Mouse (Mus musculus): ENCODE results near the gene Slc19a1. TPM values are rescaled to one million over a fixed set of nuclear protein-coding genes. Genes with fewer than 3 reads are reported as not detected.

Slc19a1 gene
- polyA plus RNA-seq (2016; fragmentation: Nextera tagmentation; extraction: Ambion mirVana) = 29.1 and 33.3 TPM in 2 replicates

DNA sequence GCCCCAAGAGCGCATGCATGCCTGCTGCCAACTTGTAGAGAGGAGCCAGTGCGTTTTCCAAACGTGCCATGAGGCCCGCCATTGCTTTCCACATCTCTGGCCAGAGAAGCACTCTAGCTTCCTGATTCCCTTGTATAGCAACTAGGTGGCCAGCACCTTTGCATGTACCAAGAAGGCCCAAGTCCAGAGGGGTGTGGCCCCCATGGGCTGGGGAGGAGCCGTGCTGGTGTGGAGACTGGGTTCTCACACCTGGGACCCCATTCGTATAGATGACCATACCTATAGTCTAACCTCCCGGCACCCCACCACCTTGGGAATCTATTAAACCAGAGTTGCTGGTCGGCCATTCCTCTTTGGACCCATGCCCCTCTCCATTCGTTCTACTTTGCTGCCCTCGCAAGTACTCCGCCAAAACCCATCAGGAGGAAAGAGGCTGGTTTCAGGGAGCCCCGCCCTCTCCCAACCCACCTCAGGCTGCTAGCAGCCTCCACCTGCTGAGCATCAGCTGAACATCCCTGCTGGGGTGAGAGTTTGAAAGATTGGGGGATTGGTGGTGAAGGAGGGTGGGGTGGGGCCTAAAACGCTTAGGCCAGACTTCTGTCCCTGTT is at the start of gene Slc19a1:
TSS of gene Slc19a1 (plus strand) at position 474 of the 608 bp plus-strand sequence.
- Histone ChIP-seq H3K4me3 (peak within 1 kb of the TSS; percentile 60), H3K4me1 (peaks cover 28% of the 10 kb centered on the region), H3K4me2 (replicated peaks) (peak within 1 kb of the TSS; percentile 91), H3K9ac (peak within 1 kb of the TSS; percentile 67), H3K27me3 (replicated peaks) (no peaks in the 10 kb centered on the region), H3K36me3 (no peaks in the 10 kb centered on the region), H3K27ac (0 out of 2 replicates have a peak within 1 kb of the TSS, but pooled peaks have one; percentile 46), H3K9me3 (no peaks in the 10 kb centered on the region)
- 30% methylated on average over 13 of the region's 13 CpGs for WGBS
- no peak for ATAC-seq (ENCODE audit: low FRiP score, low read depth)

DNA sequence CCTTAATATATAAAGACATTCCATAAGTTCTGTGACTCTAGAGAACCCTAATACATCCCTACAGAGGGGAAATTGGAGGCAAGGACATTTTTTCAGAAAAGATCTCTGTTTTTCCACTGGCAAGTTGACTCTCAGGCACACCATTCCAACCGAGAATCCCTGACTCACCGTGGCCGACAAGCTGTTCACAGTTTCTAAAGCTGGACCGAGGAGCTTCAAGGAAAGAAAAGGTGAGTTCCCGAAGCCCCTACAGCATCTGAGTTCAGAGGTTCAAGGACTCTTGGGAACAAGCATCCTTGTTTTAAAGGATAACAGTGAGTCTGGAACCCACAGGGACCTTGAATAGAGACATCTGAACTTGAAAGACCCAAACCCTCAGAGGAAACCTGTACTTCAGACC is 43.5 kb upstream of the Slc19a1 start:
- H3K4me1 ChIP-seq = no peaks in the 10 kb centered on the region
- no peak overlapping the region for H3K9ac ChIP-seq
- no peak overlapping the region for H3K4me3 ChIP-seq
- WGBS = 90% methylated on average over 5 of the region's 5 CpGs
- H3K27me3 ChIP-seq (replicated peaks) = no peaks in the 10 kb centered on the region
- H3K27ac ChIP-seq = no peak overlapping the region
- no peak for ATAC-seq (ENCODE audit: low FRiP score, low read depth)
- no peaks in the 10 kb centered on the region for H3K9me3 ChIP-seq
- H3K4me2 ChIP-seq (replicated peaks) = no peak overlapping the region
- no peaks in the 10 kb centered on the region for H3K36me3 ChIP-seq

DNA sequence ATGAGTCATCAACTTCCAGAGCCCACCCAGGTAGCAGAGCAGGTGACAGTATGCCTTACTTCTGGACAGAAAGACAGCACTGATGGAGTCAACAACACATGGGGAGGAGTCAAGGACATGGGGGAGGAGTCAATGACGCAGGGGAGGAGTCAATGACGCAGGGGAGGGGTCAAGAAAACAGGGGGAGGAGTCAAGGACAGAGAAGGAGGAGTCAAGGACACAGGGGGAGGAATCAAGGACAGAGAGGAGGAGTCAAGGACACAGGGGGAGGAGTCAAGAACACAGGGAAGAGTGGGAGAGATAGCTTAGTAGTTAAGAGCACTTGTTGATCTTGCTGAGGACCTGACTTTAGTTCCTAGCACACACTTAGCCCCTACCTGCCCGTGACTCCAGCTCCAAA is 39.6 kb upstream of the Slc19a1 start:
- Histone ChIP-seq H3K9me3 (no peaks in the 10 kb centered on the region), H3K4me2 (replicated peaks) (no peak overlapping the region), H3K27ac (no peak overlapping the region), H3K4me3 (no peak overlapping the region), H3K4me1 (no peaks in the 10 kb centered on the region), H3K9ac (no peak overlapping the region), H3K27me3 (replicated peaks) (no peaks in the 10 kb centered on the region), H3K36me3 (no peaks in the 10 kb centered on the region)
- ATAC-seq (ENCODE audit: low FRiP score, low read depth) = no peak
- WGBS = 73% methylated on average over 3 of the region's 3 CpGs

DNA sequence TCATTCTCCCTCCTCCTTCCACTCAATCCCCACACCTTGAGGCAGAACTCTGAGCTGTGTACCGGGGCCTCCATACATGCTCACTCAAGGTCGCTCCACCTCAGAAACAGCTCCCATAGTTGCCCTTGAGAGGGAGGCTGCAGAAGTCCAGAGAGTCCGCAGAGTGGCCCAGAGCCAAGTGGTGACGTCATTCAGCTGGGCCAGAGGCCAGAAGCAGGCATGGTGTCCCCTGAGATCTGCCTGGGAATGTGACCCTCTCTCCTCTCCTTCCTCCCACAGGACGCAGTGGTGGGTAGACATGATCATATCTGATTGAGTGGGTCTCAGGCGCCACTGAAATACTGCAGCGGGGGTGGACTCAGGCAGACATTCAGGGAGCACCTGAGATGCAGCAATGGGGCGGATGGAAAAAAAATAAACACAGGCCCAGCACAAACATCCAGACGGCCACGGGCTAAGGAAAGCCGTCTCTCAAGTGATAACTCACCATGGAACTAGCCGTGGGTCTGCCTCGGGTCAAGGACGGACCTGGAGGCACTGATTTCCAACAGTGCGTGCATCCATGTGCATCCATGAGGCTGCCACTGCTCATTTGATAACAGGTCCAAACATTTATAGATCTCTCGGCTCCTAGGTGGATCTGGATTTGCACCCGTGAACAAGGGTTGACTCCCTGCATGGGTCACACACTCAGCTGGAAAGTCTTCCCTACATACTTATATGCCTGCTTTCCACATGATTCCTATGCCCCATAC is 34.1 kb upstream of the Slc19a1 start:
- Histone ChIP-seq H3K9me3 (no peaks in the 10 kb centered on the region), H3K36me3 (no peaks in the 10 kb centered on the region), H3K27me3 (replicated peaks) (no peaks in the 10 kb centered on the region), H3K4me1 (no peaks in the 10 kb centered on the region), H3K27ac (no peak overlapping the region), H3K9ac (no peak overlapping the region), H3K4me2 (replicated peaks) (no peak overlapping the region), H3K4me3 (no peak overlapping the region)
- 75% methylated on average over 17 of the region's 17 CpGs for WGBS
- no peak for ATAC-seq (ENCODE audit: low FRiP score, low read depth)

DNA sequence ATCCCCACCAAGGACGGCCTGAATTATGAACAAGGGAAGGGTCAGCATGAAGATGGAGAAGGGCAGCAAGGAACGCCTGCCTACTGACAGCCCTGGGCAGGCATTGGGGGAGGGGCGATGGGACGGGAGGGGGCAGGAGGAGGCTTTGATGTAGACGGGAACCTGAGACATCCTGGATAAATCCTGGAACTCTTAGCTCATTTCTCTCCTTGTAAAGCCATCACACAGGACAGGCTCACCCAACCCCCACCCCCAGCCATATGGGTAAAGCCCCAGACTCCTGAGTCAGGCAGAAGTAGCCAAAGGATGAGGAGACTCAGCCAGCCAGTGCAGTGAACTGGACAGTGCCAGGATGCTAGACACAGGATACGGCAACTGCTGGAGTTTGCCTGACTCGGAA is 27.1 kb upstream of the Slc19a1 start:
- 33% methylated on average over 7 of the region's 7 CpGs for WGBS
- Histone ChIP-seq H3K4me2 (replicated peaks) (no peak overlapping the region), H3K4me3 (no peak overlapping the region), H3K27me3 (replicated peaks) (no peaks in the 10 kb centered on the region), H3K4me1 (peaks cover 12% of the 10 kb centered on the region), H3K27ac (no peak overlapping the region), H3K9me3 (no peaks in the 10 kb centered on the region), H3K36me3 (no peaks in the 10 kb centered on the region), H3K9ac (no peak overlapping the region)
- ATAC-seq (ENCODE audit: low FRiP score, low read depth) = no peak

DNA sequence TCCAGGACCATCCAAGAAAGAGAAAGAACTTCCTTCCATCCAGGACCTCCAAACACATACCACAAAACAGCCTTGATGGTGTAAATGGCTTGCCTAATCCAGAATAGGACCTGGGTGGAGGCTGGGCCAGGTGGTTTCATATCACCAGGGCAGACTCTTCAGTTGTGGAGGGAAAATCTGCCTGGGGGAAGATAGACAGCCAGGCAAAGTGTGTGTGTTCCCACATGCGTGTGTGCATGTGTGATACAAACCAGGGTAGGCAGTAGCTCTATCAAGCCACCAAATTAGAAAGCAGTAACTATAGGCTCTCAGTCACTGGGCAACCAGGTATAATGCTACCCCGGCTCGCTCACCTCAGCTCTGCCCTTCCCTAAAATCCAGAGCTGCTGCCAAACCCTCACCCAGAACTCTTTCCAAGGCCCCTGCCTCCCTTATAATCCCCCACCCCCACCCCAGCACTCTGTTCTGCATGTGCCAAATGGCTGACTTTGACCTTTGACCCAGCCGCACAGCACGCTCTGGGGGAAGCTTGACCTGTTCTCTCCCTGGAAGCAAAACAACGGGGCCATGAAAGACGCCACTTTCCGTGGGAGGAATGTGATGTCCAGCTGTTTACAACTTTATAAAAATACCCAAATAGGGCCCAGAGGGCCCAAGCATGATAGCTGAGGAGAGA is 24.5 kb upstream of the Slc19a1 start:
- no peak for ATAC-seq (ENCODE audit: low FRiP score, low read depth)
- 0 out of 2 replicates have a peak overlapping the region, but pooled peaks have one; percentile 13 for H3K27ac ChIP-seq
- no peak overlapping the region for H3K4me3 ChIP-seq
- WGBS = 32% methylated on average over 8 of the region's 8 CpGs
- H3K4me2 ChIP-seq (replicated peaks) = no peak overlapping the region
- H3K9me3 ChIP-seq = no peaks in the 10 kb centered on the region
- peaks cover 12% of the 10 kb centered on the region for H3K4me1 ChIP-seq
- no peaks in the 10 kb centered on the region for H3K27me3 ChIP-seq (replicated peaks)
- no peak overlapping the region for H3K9ac ChIP-seq
- H3K36me3 ChIP-seq = no peaks in the 10 kb centered on the region

DNA sequence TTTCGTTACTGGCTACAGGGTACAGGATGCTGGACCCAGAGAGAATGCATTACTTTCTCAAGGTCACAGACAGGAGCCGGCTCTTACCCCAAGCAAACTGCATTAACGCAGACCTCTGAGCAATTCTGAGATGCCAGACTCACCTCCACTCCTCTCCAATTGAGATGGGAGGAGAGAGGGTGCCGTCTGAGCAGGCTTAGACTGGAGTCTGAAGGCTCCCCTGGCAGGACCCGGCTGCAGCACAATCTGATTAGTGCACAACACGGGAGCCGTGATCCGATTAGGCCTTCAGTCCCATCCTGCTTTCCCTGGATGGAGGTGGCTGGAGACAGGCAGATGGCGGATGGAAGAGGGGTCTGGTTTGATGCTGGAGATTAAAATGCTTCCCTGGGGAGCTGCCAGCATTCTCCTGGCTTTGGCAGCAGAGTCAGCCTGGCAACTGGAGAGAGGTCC is 23.9 kb upstream of the Slc19a1 start:
- Histone ChIP-seq H3K4me2 (replicated peaks) (no peak overlapping the region), H3K4me3 (no peak overlapping the region), H3K36me3 (no peaks in the 10 kb centered on the region), H3K27me3 (replicated peaks) (no peaks in the 10 kb centered on the region), H3K9me3 (no peaks in the 10 kb centered on the region), H3K27ac (no peak overlapping the region; the same call in 1 of the 2 replicates), H3K9ac (no peak overlapping the region), H3K4me1 (peaks cover 12% of the 10 kb centered on the region)
- ATAC-seq (ENCODE audit: low FRiP score, low read depth) = no peak
- WGBS = 34% methylated on average over 9 of the region's 9 CpGs

DNA sequence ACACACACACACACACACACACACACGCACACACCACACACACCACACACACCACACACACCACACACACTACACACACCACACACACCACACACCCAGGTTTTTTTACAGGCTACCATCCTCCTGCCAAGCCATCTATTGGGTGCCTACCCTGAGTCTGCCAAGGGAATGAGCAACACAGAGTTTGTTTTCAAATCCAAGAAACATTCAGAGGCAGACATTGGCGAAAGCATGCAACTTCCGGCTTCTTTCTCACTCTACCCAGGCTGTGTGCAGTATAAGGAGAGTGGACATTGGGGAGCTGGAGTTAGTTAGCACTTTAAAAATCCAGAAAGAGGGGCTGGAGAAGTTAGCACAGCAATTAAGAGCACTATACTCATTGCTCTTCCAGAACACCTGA is 23.3 kb upstream of the Slc19a1 start:
- Histone ChIP-seq H3K27me3 (replicated peaks) (no peaks in the 10 kb centered on the region), H3K4me2 (replicated peaks) (no peak overlapping the region), H3K36me3 (no peaks in the 10 kb centered on the region), H3K9ac (no peak overlapping the region), H3K9me3 (no peaks in the 10 kb centered on the region), H3K4me1 (peaks cover 12% of the 10 kb centered on the region), H3K4me3 (no peak overlapping the region), H3K27ac (no peak overlapping the region)
- no peak for ATAC-seq (ENCODE audit: low FRiP score, low read depth)
- 93% methylated on average over 3 of the region's 3 CpGs for WGBS

DNA sequence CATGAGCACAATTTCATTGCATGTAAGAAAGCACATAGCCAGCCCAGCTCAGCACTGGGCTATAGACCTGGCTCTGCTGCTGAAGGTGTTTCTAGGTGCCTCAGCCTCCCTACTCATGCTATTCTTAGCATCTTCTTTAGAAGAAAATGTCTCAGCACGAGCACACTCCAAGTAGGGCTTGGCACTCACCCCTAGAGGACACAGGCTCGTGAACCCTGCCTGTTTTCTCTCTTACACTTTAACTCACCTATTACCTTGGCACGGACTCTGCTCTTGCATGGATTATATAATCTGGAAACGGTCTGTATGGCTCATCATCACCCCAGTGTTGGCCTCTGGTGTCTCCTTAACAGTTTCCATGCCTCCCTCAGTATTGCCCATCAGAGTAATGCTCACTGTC is 20.4 kb upstream of the Slc19a1 start:
- no peaks in the 10 kb centered on the region for H3K36me3 ChIP-seq
- no peak overlapping the region for H3K27ac ChIP-seq
- no peaks in the 10 kb centered on the region for H3K9me3 ChIP-seq
- 91% methylated on average over 4 of the region's 4 CpGs for WGBS
- ATAC-seq (ENCODE audit: low FRiP score, low read depth) = no peak
- H3K27me3 ChIP-seq (replicated peaks) = no peaks in the 10 kb centered on the region
- no peak overlapping the region for H3K4me3 ChIP-seq
- no peak overlapping the region for H3K4me2 ChIP-seq (replicated peaks)
- no peak overlapping the region for H3K9ac ChIP-seq
- peaks cover 12% of the 10 kb centered on the region for H3K4me1 ChIP-seq

DNA sequence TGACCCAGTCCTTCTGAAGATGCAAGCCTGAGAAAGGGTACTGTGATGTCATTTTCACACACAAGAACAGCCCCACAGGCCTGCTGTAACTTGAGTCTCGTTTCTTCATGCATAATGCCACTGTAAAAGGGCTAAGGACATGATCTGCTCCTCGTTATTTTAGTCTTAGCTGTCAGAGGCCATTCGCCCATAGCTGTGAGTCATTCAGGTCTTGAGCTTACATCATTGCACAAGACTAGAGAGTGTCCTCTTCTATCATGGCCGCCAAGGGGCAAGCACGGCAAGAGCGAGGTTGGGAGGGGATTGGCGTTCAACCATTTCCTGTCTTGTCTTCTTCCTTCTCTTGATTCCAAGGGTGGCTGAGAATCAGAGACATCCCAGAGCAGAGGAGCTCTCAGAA is 16.0 kb upstream of the Slc19a1 start:
- Histone ChIP-seq H3K4me3 (no peak overlapping the region), H3K36me3 (no peaks in the 10 kb centered on the region), H3K27ac (no peak overlapping the region), H3K9me3 (no peaks in the 10 kb centered on the region), H3K9ac (no peak overlapping the region), H3K4me2 (replicated peaks) (no peak overlapping the region), H3K4me1 (no peaks in the 10 kb centered on the region), H3K27me3 (replicated peaks) (no peaks in the 10 kb centered on the region)
- ATAC-seq (ENCODE audit: low FRiP score, low read depth) = no peak
- WGBS = 90% methylated on average over 7 of the region's 7 CpGs

DNA sequence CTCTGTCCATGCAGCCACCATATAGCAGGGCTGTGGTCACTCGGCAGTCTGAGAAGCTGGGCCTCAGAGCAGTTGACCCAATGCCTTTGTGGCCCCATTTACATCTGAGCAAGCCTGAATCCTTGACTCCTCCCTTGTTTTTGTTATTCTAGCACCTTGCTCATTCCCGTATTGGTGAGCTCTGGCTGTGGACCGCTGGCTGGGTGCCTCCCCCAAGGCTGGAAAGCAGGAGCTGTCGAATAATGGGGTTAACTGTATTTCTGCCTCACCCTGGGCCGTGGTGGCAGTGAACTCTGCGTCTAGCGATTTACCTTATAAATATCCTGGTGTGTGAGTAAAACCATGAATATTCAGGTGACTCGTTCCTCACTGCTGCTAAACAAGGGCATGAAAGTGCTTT is 15.5 kb upstream of the Slc19a1 start:
- ATAC-seq (ENCODE audit: low FRiP score, low read depth) = no peak
- Histone ChIP-seq H3K27ac (no peak overlapping the region), H3K36me3 (no peaks in the 10 kb centered on the region), H3K4me3 (no peak overlapping the region), H3K9me3 (no peaks in the 10 kb centered on the region), H3K4me1 (no peaks in the 10 kb centered on the region), H3K4me2 (replicated peaks) (no peak overlapping the region), H3K27me3 (replicated peaks) (no peaks in the 10 kb centered on the region), H3K9ac (no peak overlapping the region)
- WGBS = 31% methylated on average over 8 of the region's 8 CpGs

DNA sequence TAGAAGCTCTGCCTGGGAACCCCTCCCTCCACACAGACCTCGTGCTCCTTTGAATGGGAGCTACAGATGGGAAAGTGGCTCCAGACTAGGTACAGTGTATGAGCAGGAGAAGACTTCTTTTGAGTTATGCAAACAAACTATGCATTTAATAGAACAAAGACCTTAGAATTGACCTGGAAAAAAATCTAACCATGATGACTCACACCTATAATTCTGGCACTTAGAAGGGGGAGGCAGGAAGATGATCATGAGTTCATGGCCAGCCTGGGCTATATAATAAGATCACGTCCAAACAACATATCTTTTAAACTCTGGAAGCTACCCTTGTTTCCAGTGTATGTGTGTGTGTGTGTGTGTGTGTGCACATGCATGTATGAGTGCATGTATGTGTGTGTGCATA is 15.0 kb upstream of the Slc19a1 start:
- no peak for ATAC-seq (ENCODE audit: low FRiP score, low read depth)
- Histone ChIP-seq H3K9ac (no peak overlapping the region), H3K27ac (no peak overlapping the region), H3K27me3 (replicated peaks) (no peaks in the 10 kb centered on the region), H3K4me2 (replicated peaks) (no peak overlapping the region), H3K4me3 (no peak overlapping the region), H3K4me1 (no peaks in the 10 kb centered on the region), H3K36me3 (no peaks in the 10 kb centered on the region), H3K9me3 (no peaks in the 10 kb centered on the region)
- 75% methylated on average over 2 of the region's 2 CpGs for WGBS
